9 mouse cellular contexts compared by ENCODE assay signal in genomic region chr2:120502605-120502990, GRCm38 (mm10). TPM values are rescaled to one million over a fixed set of nuclear protein-coding genes. Genes with fewer than 3 reads are reported as not detected.
DNase-seq lines count a peak whose midpoint lies in the region; ATAC-seq and TF ChIP-seq lines count a peak whose summit lies in the region.
"Had no signal": no experiment of that assay in that cellular context is flagged by ENCODE, and none has a peak within 500 bp of the region (broad histone marks: within the 10 kb centered on the region; RNA-seq: fewer than 3 reads in every experiment).

No protein-coding gene starts in this region.

- H3K36me3 ChIP-seq in midbrain, embryonic 10.5 days = peaks cover 42% of the 10 kb centered on the region
- H3K36me3 ChIP-seq in midbrain, postnatal 0 days (ENCODE audit: insufficient read depth, low read length) = peaks cover 3% of the 10 kb centered on the region; the same call in 1 of the 2 replicates

- no peaks in the 10 kb centered on the region for H3K9me3 ChIP-seq in midbrain, embryonic 10.5 days (replicated peaks)
- no peaks in the 10 kb centered on the region for H3K9me3 ChIP-seq in midbrain, postnatal 0 days (ENCODE audit: low read length)
- H3K9me3 ChIP-seq: megakaryocyte, embryonic 14.5 days had no signal

- peaks cover 22% of the 10 kb centered on the region for H3K4me1 ChIP-seq in midbrain, embryonic 10.5 days
- H3K4me1 ChIP-seq in midbrain, postnatal 0 days (ENCODE audit: insufficient read depth, low read length) = no peaks in the 10 kb centered on the region

- 85% methylated on average over 3 of the region's 3 CpGs for WGBS in midbrain, embryonic 10.5 days
- 83% methylated on average over 3 of the region's 3 CpGs for WGBS in midbrain, postnatal 0 days

- intact Hi-C loops in gastrocnemius, postnatal 36 days (cut with DNase I) = no loop called here

- no peak overlapping the region for H3K9ac ChIP-seq in midbrain, postnatal 0 days (replicated peaks; ENCODE audit: low read length, poor library complexity, severe bottlenecking)

- no peak for TF ChIP-seq CTCF in midbrain, postnatal 0 days (IDR thresholded peaks at IDR 0.05)

- no peak overlapping the region for H3K4me3 ChIP-seq in midbrain, embryonic 10.5 days
- H3K4me3 ChIP-seq in midbrain, postnatal 0 days (ENCODE audit: low read depth, low read length) = no peak overlapping the region

- no peak overlapping the region for H3K4me2 ChIP-seq in midbrain, postnatal 0 days (ENCODE audit: low read depth, low read length, poor library complexity, severe bottlenecking)

- no peak for ATAC-seq in midbrain, postnatal 0 days (ENCODE audit: low FRiP score)

- H3K27me3 ChIP-seq in midbrain, embryonic 10.5 days (ENCODE audit: low read depth, poor library complexity, severe bottlenecking) = no peaks in the 10 kb centered on the region
- H3K27me3 ChIP-seq in midbrain, postnatal 0 days (ENCODE audit: insufficient read depth, low read length) = no peaks in the 10 kb centered on the region
- H3K27me3 ChIP-seq: megakaryocyte, embryonic 14.5 days had no signal

- DNase-seq in gastrocnemius, postnatal 10 days = peak; percentile 31
- no peak for DNase-seq in gastrocnemius, postnatal 36 days
- DNase-seq in midbrain, embryonic 10.5 days (ENCODE audit: low spot score) = no peak
- DNase-seq in midbrain, postnatal 0 days (ENCODE audit: low spot score) = no peak
- DNase-seq in cerebellum, adult 18-20 months = peak; percentile 29 to 34
- peak; percentile 22 to 60 for DNase-seq in kidney, postnatal 36 days
- no peak for DNase-seq in neural tube, embryonic 10.5 days (ENCODE audit: extremely low spot score, low spot score)
- no peak for DNase-seq in layer of hippocampus, adult 9-11 months

- 0 out of 2 replicates have a peak overlapping the region, but pooled peaks have one; percentile 69 for H3K27ac ChIP-seq in midbrain, embryonic 10.5 days (replicated peaks)
- no peak overlapping the region for H3K27ac ChIP-seq in midbrain, postnatal 0 days (ENCODE audit: low read depth, low read length)

RNA-seq across cellular contexts. Expression of gene Capn3, which starts 46.8 kb away (rescaled TPM):
- 10 to 100 TPM; 92.4 to 94.1 TPM for total RNA-seq in gastrocnemius, postnatal 10 days (2021)
- 100 to 1,000 TPM; 115 to 125 TPM for total RNA-seq in gastrocnemius, postnatal 36 days (2021)
- polyA plus RNA-seq in midbrain, embryonic 10.5 days (2016; fragmentation: Nextera tagmentation; extraction: Ambion mirVana) = 5.5 and 7.8 TPM in 2 replicates
- total RNA-seq in midbrain, postnatal 0 days (2014; rRNA removed) = 0.38 and 0.66 TPM in 2 replicates
- polyA plus RNA-seq in midbrain, postnatal 0 days (2015; fragmentation: Nextera tagmentation; extraction: Ambion mirVana) = 0.61 and 0.67 TPM in 2 replicates

Comparison
In these comparisons a context has a peak if more than half of its experiments do, and no peak if none do; other contexts are left out.
1. DNase-seq: peak in gastrocnemius, postnatal 10 days (single experiment), cerebellum, adult 18-20 months (2 of 2) and kidney, postnatal 36 days (2 of 2); none in gastrocnemius, postnatal 36 days (0 of 2), midbrain, embryonic 10.5 days (single experiment), midbrain, postnatal 0 days (single experiment), neural tube, embryonic 10.5 days (single experiment) and layer of hippocampus, adult 9-11 months (single experiment).
2. RNA of gene Capn3, which starts 46.8 kb away (total RNA-seq): 115 to 125 TPM in gastrocnemius, postnatal 36 days and 92.4 to 94.1 TPM in gastrocnemius, postnatal 10 days; 0.38 to 0.66 TPM in midbrain, postnatal 0 days; every median in the first group is over 10 times any median in the second.